ENCODE assay signal across 8 mouse cellular contexts in the genomic region with DNA sequence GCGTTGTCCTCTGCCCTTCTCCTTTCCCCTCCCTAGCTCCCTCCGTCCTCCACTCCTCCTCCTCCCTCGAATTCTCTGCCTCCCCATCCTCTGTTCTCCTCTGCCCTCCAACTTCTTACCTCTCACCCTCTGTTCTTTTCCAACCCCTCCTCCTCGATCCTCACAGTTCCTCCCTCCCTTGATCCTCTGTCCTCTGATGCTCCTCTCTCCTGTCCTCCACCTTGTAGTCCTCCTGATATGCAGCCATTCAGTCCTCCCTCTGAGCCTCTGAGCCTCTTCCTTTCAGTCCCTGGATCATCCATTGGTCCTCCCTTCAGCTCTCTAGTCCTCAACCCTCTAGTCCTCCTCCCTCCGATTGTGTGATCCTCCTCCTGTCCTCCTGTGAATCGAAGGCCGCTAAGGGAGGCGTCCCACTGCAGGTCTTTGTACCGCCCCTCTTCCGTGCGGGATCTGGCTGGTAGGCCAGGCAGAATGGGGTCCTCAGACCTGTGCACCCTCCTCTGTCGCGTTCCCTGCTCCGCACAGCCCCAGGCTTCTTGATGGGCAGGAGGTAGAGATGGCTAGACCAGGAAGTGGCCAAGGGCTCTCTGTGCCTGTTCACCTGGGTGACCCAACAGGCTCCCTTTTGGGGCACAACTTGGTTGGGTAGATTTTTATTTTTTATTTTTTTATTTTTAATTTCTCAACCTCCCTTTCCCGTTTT. TPM values are rescaled to one million over a fixed set of nuclear protein-coding genes. Genes with fewer than 3 reads are reported as not detected.
DNase-seq lines count a peak whose midpoint lies in the region; ATAC-seq and TF ChIP-seq lines count a peak whose summit lies in the region.

No protein-coding gene starts in this region.

- no peak for ATAC-seq in intestine, embryonic 16.5 days
- peak; percentile 51 for ATAC-seq in neural tube, embryonic 13.5 days (ENCODE audit: low read depth)

- H3K79me2 ChIP-seq in heart, adult 2 months (replicated peaks; ENCODE audit: control insufficient read depth, insufficient read depth, low read length): no peaks in the 10 kb centered on the region

- no peaks in the 10 kb centered on the region for H3K27me3 ChIP-seq in heart, adult 2 months (ENCODE audit: control insufficient read depth, insufficient read depth, low read length)
- H3K27me3 ChIP-seq in embryonic facial prominence, embryonic 10.5 days (replicated peaks; ENCODE audit: low read depth, poor library complexity, severe bottlenecking): no peaks in the 10 kb centered on the region
- no peaks in the 10 kb centered on the region for H3K27me3 ChIP-seq in intestine, embryonic 16.5 days (replicated peaks; ENCODE audit: control insufficient read depth, insufficient read depth, low read length)
- no peaks in the 10 kb centered on the region for H3K27me3 ChIP-seq in neural tube, embryonic 13.5 days

- no peaks in the 10 kb centered on the region for H3K36me3 ChIP-seq in heart, adult 2 months (ENCODE audit: control insufficient read depth, insufficient read depth, low read length)
- peaks cover 5% of the 10 kb centered on the region; the same call in 1 of the 2 replicates for H3K36me3 ChIP-seq in ES-E14 (ENCODE audit: control insufficient read depth, insufficient read depth, low read length, poor library complexity, severe bottlenecking)
- peaks cover 56% of the 10 kb centered on the region for H3K36me3 ChIP-seq in embryonic facial prominence, embryonic 10.5 days (replicated peaks)
- H3K36me3 ChIP-seq in intestine, embryonic 16.5 days (ENCODE audit: control insufficient read depth, insufficient read depth, low read length): no peaks in the 10 kb centered on the region
- peaks cover 45% of the 10 kb centered on the region for H3K36me3 ChIP-seq in neural tube, embryonic 13.5 days

- in situ Hi-C loops in ES-E14 (cut with MboI; ENCODE audit: low sequenced_read_pairs in 2 of 2, unreplicated experiment in 2 of 2): no loop called here

- peak overlapping the region; percentile 62 for H3K4me2 ChIP-seq in intestine, embryonic 16.5 days (ENCODE audit: low read depth, low read length)
- H3K4me2 ChIP-seq in neural tube, embryonic 13.5 days: peak overlapping the region; percentile 96

- TF ChIP-seq EP300 in heart, adult 2 months (IDR thresholded peaks at IDR 0.05; ENCODE audit: insufficient read depth, low read depth, low read length): no peak; the same call in 1 of the 2 replicates

- H3K9me3 ChIP-seq in ES-E14 (ENCODE audit: control insufficient read depth, insufficient read depth, low read depth, low read length): no peaks in the 10 kb centered on the region
- H3K9me3 ChIP-seq in embryonic facial prominence, embryonic 10.5 days: no peaks in the 10 kb centered on the region
- no peaks in the 10 kb centered on the region for H3K9me3 ChIP-seq in intestine, embryonic 16.5 days (ENCODE audit: control insufficient read depth, low read length)
- no peaks in the 10 kb centered on the region for H3K9me3 ChIP-seq in neural tube, embryonic 13.5 days

- TF ChIP-seq POLR2A in heart, adult 2 months (IDR thresholded peaks at IDR 0.05; ENCODE audit: insufficient read depth, low read depth, low read length): no peak

- peak overlapping the region; percentile 95 for H3K4me3 ChIP-seq in heart, adult 2 months
- H3K4me3 ChIP-seq in ES-E14 (ENCODE audit: insufficient read depth in 1 of 2, low read depth in 1 of 2, low read length in 2 of 2, poor library complexity in 1 of 2, severe bottlenecking in 1 of 2): peak overlapping the region; percentile 70 to 71
- H3K4me3 ChIP-seq in embryonic facial prominence, embryonic 10.5 days: peak overlapping the region; percentile 78
- peak overlapping the region; percentile 80 for H3K4me3 ChIP-seq in intestine, embryonic 16.5 days (ENCODE audit: low read length)
- H3K4me3 ChIP-seq in neural tube, embryonic 13.5 days: peak overlapping the region; percentile 63

- intact Hi-C loops in heart, adult 2 months (cut with DNase I): no loop called here

- peak overlapping the region; percentile 47 for H3K9ac ChIP-seq in heart, adult 2 months (ENCODE audit: low read depth, low read length)
- peak overlapping the region; percentile 77 for H3K9ac ChIP-seq in ES-E14 (ENCODE audit: insufficient read depth, low read depth, low read length, poor library complexity, severe bottlenecking)
- H3K9ac ChIP-seq in intestine, embryonic 16.5 days (ENCODE audit: low read depth, low read length): peak overlapping the region; percentile 75
- H3K9ac ChIP-seq in neural tube, embryonic 13.5 days: peak overlapping the region; percentile 82

- peaks cover 6% of the 10 kb centered on the region for H3K4me1 ChIP-seq in heart, adult 2 months (ENCODE audit: control insufficient read depth, insufficient read depth, low read length)
- H3K4me1 ChIP-seq in ES-E14 (ENCODE audit: control insufficient read depth in 2 of 2, insufficient read depth in 2 of 2, low read length in 2 of 2, poor library complexity in 1 of 2): no peaks in the 10 kb centered on the region
- peaks cover 34% of the 10 kb centered on the region for H3K4me1 ChIP-seq in embryonic facial prominence, embryonic 10.5 days
- H3K4me1 ChIP-seq in intestine, embryonic 16.5 days (ENCODE audit: control insufficient read depth, insufficient read depth, low read length): peaks cover 6% of the 10 kb centered on the region; the same call in 1 of the 2 replicates
- H3K4me1 ChIP-seq in neural tube, embryonic 13.5 days (replicated peaks): peaks cover 30% of the 10 kb centered on the region

- TF ChIP-seq CTCF in heart, adult 2 months (IDR thresholded peaks at IDR 0.05): no peak

- H3K27ac ChIP-seq in heart, adult 2 months: peak overlapping the region; percentile 87
- 0 out of 2 replicates have a peak overlapping the region, but pooled peaks have one; percentile 4 for H3K27ac ChIP-seq in ES-E14 (ENCODE audit: insufficient read depth, low read depth, low read length, poor library complexity, severe bottlenecking)
- H3K27ac ChIP-seq in embryonic facial prominence, embryonic 10.5 days (replicated peaks): peak overlapping the region; percentile 90
- H3K27ac ChIP-seq in intestine, embryonic 16.5 days (ENCODE audit: low read length): peak overlapping the region; percentile 58
- peak overlapping the region; percentile 85 for H3K27ac ChIP-seq in neural tube, embryonic 13.5 days (replicated peaks)

- 10% methylated on average over 15 of the region's 15 CpGs for WGBS in heart, adult 2 months
- WGBS in embryonic facial prominence, embryonic 10.5 days: 8% methylated on average over 15 of the region's 15 CpGs
- WGBS in intestine, embryonic 16.5 days: 6% methylated on average over 15 of the region's 15 CpGs
- 8% methylated on average over 15 of the region's 15 CpGs for WGBS in neural tube, embryonic 13.5 days

- no peak for DNase-seq in heart, adult 2 months
- no peak for DNase-seq in heart, adult 8-10 months (ENCODE audit: low spot score)
- no peak for DNase-seq in ES-E14 (ENCODE audit: low read depth, low spot score)
- peak; percentile 45 for DNase-seq in embryonic facial prominence, embryonic 10.5 days (ENCODE audit: low spot score)
- no peak for DNase-seq in gastrocnemius, postnatal 4 days (ENCODE audit: low spot score in 2 of 2)
- DNase-seq in frontal cortex, postnatal 25 days (ENCODE audit: low spot score in 2 of 2): no peak

TF ChIP-seq in ES-E14, 5 proteins besides CTCF, POLR2A, EP300 and RAD21:
- TF ChIP-seq ZNF384 (IDR thresholded peaks at IDR 0.05; ENCODE audit: low read depth, low read length) (no peak), MAFK (IDR thresholded peaks at IDR 0.05; ENCODE audit: insufficient read depth, low read depth, low read length) (no peak), ZC3H11A (IDR thresholded peaks at IDR 0.05; ENCODE audit: borderline replicate concordance, low read depth, low read length) (no peak), CHD2 (IDR thresholded peaks at IDR 0.05; ENCODE audit: low read depth, low read length) (no peak), HCFC1 (IDR thresholded peaks at IDR 0.05; ENCODE audit: borderline replicate concordance, insufficient read depth, low read length) (no peak)

RNA-seq across cellular contexts. Expression of gene 2410131K14Rik, which starts 0.7 kb away (rescaled TPM):
- 1 to 10 TPM; 8.3 to 9.5 TPM for total RNA-seq in heart, adult 2 months (2021)
- 10.7 and 17.4 TPM in 2 replicates for polyA plus RNA-seq in heart, adult 2 months (2012; rRNA removed)
- 10 to 100 TPM in 1 of 4 experiments, 1 to 10 TPM in 3; 9.2 to 11.5 (median 9.7) TPM for total RNA-seq in heart, adult 8-10 months (2022)
- total RNA-seq in ES-E14 (2012; rRNA removed): 11.6 and 15.4 TPM in 2 replicates
- 11.6 and 11.8 TPM in 2 replicates for polyA plus RNA-seq in embryonic facial prominence, embryonic 10.5 days (2016; fragmentation: Nextera tagmentation; extraction: Ambion mirVana)
- polyA plus RNA-seq in intestine, embryonic 16.5 days (2015; fragmentation: Nextera tagmentation; extraction: Ambion mirVana): 7.3 TPM in 2 replicates
- polyA plus RNA-seq in neural tube, embryonic 13.5 days (2015; fragmentation: Nextera tagmentation; extraction: Ambion mirVana): 13.6 and 14.9 TPM in 2 replicates
- 1 to 10 TPM; 3.7 to 4.6 TPM for total RNA-seq in gastrocnemius, postnatal 4 days (2021)

RNA-seq across cellular contexts. Expression of gene Rnft2, which starts 0.8 kb away (rescaled TPM):
- 1 to 10 TPM in 1 of 2 experiments, under 1 TPM in 1; 0.99 to 1.5 TPM for total RNA-seq in heart, adult 2 months (2021)
- polyA plus RNA-seq in heart, adult 2 months (2012; rRNA removed): 2.2 and 3.7 TPM in 2 replicates
- total RNA-seq in heart, adult 8-10 months (2022): 1 to 10 TPM; 1.8 to 2.3 (median 2.0) TPM
- 7.9 and 13.4 TPM in 2 replicates for total RNA-seq in ES-E14 (2012; rRNA removed)
- 5.4 and 7.0 TPM in 2 replicates for polyA plus RNA-seq in embryonic facial prominence, embryonic 10.5 days (2016; fragmentation: Nextera tagmentation; extraction: Ambion mirVana)
- 1.1 and 2.6 TPM in 2 replicates for polyA plus RNA-seq in intestine, embryonic 16.5 days (2015; fragmentation: Nextera tagmentation; extraction: Ambion mirVana)
- 9.7 and 14.1 TPM in 2 replicates for polyA plus RNA-seq in neural tube, embryonic 13.5 days (2015; fragmentation: Nextera tagmentation; extraction: Ambion mirVana)
- 1 to 10 TPM; 3.6 to 4.1 TPM for total RNA-seq in gastrocnemius, postnatal 4 days (2021)

Comparison
In these comparisons a context has a peak if more than half of its experiments do, and no peak if none do; other contexts are left out.
1. H3K27ac ChIP-seq: peak in every context shown above with its lines; median percentile 90 in embryonic facial prominence, embryonic 10.5 days; 87 in heart, adult 2 months; 85 in neural tube, embryonic 13.5 days; 58 in intestine, embryonic 16.5 days; 4 in ES-E14.